Mouse (Mus musculus): ENCODE results near the gene Faap20. TPM values are rescaled to one million over a fixed set of nuclear protein-coding genes. Genes with fewer than 3 reads are reported as not detected.

Faap20 gene
- polyA plus RNA-seq, 1 experiment from 2014 or later, result 77.4 TPM

- H3K4me1 ChIP-seq, result peaks cover 80% of the 10 kb centered on the region
- H3K36me3 ChIP-seq, result peaks cover 19% of the 10 kb centered on the region
- H3K9me3 ChIP-seq, result no peaks in the 10 kb centered on the region
- H3K4me2 ChIP-seq, result peak overlapping the region; percentile 30; the same call in 1 of the 2 replicates
- 0 out of 2 replicates have a peak overlapping the region, but pooled peaks have one; percentile 44 for H3K9ac ChIP-seq
- 72% methylated on average over 10 of the region's 10 CpGs for WGBS
- no peak overlapping the region for H3K27ac ChIP-seq
- no peaks in the 10 kb centered on the region for H3K27me3 ChIP-seq
- no peak for ATAC-seq (ENCODE audit: insufficient number of reproducible peaks, insufficient read depth, low FRiP score, low TSS enrichment, low read depth)
- H3K4me3 ChIP-seq, result no peak overlapping the region
Observed at GRCm38 (mm10) chr4:155214793-155215192, 34.8 kb upstream of the Faap20 start.

- Histone ChIP-seq H3K4me3 (no peak overlapping the region), H3K36me3 (peaks cover 19% of the 10 kb centered on the region), H3K4me2 (peak overlapping the region; percentile 30; the same call in 1 of the 2 replicates), H3K4me1 (peaks cover 81% of the 10 kb centered on the region), H3K9ac (peak overlapping the region; percentile 44), H3K27ac (no peak overlapping the region), H3K9me3 (no peaks in the 10 kb centered on the region), H3K27me3 (no peaks in the 10 kb centered on the region)
- ATAC-seq (ENCODE audit: insufficient number of reproducible peaks, insufficient read depth, low FRiP score, low TSS enrichment, low read depth), result no peak
- 67% methylated on average over 9 of the region's 9 CpGs for WGBS
Observed at GRCm38 (mm10) chr4:155215203-155215602, 34.4 kb upstream of the Faap20 start.

GRCm38 (mm10) chr4:155215773-155216630 lies 33.6 kb upstream of the Faap20 start:
- no peak for ATAC-seq (ENCODE audit: insufficient number of reproducible peaks, insufficient read depth, low FRiP score, low TSS enrichment, low read depth)
- H3K9me3 ChIP-seq, result no peaks in the 10 kb centered on the region
- 0 out of 2 replicates have a peak overlapping the region, but pooled peaks have one; percentile 3 for H3K4me3 ChIP-seq
- peak overlapping the region; percentile 30 for H3K4me2 ChIP-seq
- peaks cover 13% of the 10 kb centered on the region for H3K36me3 ChIP-seq
- no peaks in the 10 kb centered on the region for H3K27me3 ChIP-seq
- 58% methylated on average over 12 of the region's 12 CpGs for WGBS
- H3K4me1 ChIP-seq, result peaks cover 87% of the 10 kb centered on the region
- H3K9ac ChIP-seq, result no peak overlapping the region
- peak overlapping the region; percentile 39; the same call in 1 of the 2 replicates for H3K27ac ChIP-seq

GRCm38 (mm10) chr4:155217241-155218103 lies 32.1 kb upstream of the Faap20 start:
- Histone ChIP-seq H3K4me2 (peak overlapping the region; percentile 93), H3K9ac (0 out of 2 replicates have a peak overlapping the region, but pooled peaks have one; percentile 46), H3K9me3 (no peaks in the 10 kb centered on the region), H3K27me3 (no peaks in the 10 kb centered on the region), H3K4me3 (peak overlapping the region; percentile 1; the same call in 1 of the 2 replicates), H3K4me1 (peaks cover 85% of the 10 kb centered on the region), H3K27ac (peak overlapping the region; percentile 39), H3K36me3 (peaks cover 5% of the 10 kb centered on the region; the same call in 1 of the 2 replicates)
- ATAC-seq (ENCODE audit: insufficient number of reproducible peaks, insufficient read depth, low FRiP score, low TSS enrichment, low read depth), result no peak
- 49% methylated on average over 12 of the region's 12 CpGs for WGBS

- Histone ChIP-seq H3K27me3 (no peaks in the 10 kb centered on the region), H3K4me1 (peaks cover 78% of the 10 kb centered on the region), H3K27ac (no peak overlapping the region), H3K4me2 (peak overlapping the region; percentile 93), H3K9ac (peak overlapping the region; percentile 98; the same call in 1 of the 2 replicates), H3K9me3 (no peaks in the 10 kb centered on the region), H3K4me3 (peak overlapping the region; percentile 92), H3K36me3 (0 out of 2 replicates have a peak, but pooled peaks cover 5% of the 10 kb centered on the region)
- ATAC-seq (ENCODE audit: insufficient number of reproducible peaks, insufficient read depth, low FRiP score, low TSS enrichment, low read depth), result no peak
- 70% methylated on average over 9 of the region's 9 CpGs for WGBS
Observed at GRCm38 (mm10) chr4:155218104-155218732, 31.4 kb upstream of the Faap20 start.

- Histone ChIP-seq H3K36me3 (0 out of 2 replicates have a peak, but pooled peaks cover 5% of the 10 kb centered on the region), H3K4me3 (peak overlapping the region; percentile 92), H3K27me3 (no peaks in the 10 kb centered on the region), H3K4me2 (peak overlapping the region; percentile 93), H3K4me1 (peaks cover 73% of the 10 kb centered on the region), H3K9me3 (no peaks in the 10 kb centered on the region), H3K27ac (no peak overlapping the region; the same call in 1 of the 2 replicates), H3K9ac (peak overlapping the region; percentile 98)
- WGBS, result 62% methylated on average over 12 of the region's 12 CpGs
- ATAC-seq (ENCODE audit: insufficient number of reproducible peaks, insufficient read depth, low FRiP score, low TSS enrichment, low read depth), result no peak
Observed at GRCm38 (mm10) chr4:155219271-155220212, 30.1 kb upstream of the Faap20 start.

GRCm38 (mm10) chr4:155220213-155221100 lies 29.1 kb upstream of the Faap20 start:
- peaks cover 64% of the 10 kb centered on the region for H3K4me1 ChIP-seq
- peak overlapping the region; percentile 98 for H3K9ac ChIP-seq
- 8% methylated on average over 14 of the region's 14 CpGs for WGBS
- H3K27ac ChIP-seq, result peak overlapping the region; percentile 81; the same call in 1 of the 2 replicates
- H3K4me2 ChIP-seq, result peak overlapping the region; percentile 93
- 0 out of 2 replicates have a peak, but pooled peaks cover 5% of the 10 kb centered on the region for H3K36me3 ChIP-seq
- peak overlapping the region; percentile 92 for H3K4me3 ChIP-seq
- no peaks in the 10 kb centered on the region for H3K9me3 ChIP-seq
- no peak for ATAC-seq (ENCODE audit: insufficient number of reproducible peaks, insufficient read depth, low FRiP score, low TSS enrichment, low read depth)
- H3K27me3 ChIP-seq, result no peaks in the 10 kb centered on the region

GRCm38 (mm10) chr4:155221106-155221505 lies 28.5 kb upstream of the Faap20 start:
- H3K27ac ChIP-seq, result peak overlapping the region; percentile 81; the same call in 1 of the 2 replicates
- H3K36me3 ChIP-seq, result 0 out of 2 replicates have a peak, but pooled peaks cover 5% of the 10 kb centered on the region
- H3K9me3 ChIP-seq, result no peaks in the 10 kb centered on the region
- WGBS, result 2% methylated on average over 7 of the region's 7 CpGs
- H3K4me2 ChIP-seq, result peak overlapping the region; percentile 93
- peak overlapping the region; percentile 98 for H3K9ac ChIP-seq
- peaks cover 57% of the 10 kb centered on the region for H3K4me1 ChIP-seq
- ATAC-seq (ENCODE audit: insufficient number of reproducible peaks, insufficient read depth, low FRiP score, low TSS enrichment, low read depth), result no peak
- H3K4me3 ChIP-seq, result peak overlapping the region; percentile 92
- H3K27me3 ChIP-seq, result no peaks in the 10 kb centered on the region
